Mouse (Mus musculus): ENCODE results near the gene Foxm1. TPM values are rescaled to one million over a fixed set of nuclear protein-coding genes. Genes with fewer than 3 reads are reported as not detected.
"Not testable (repeated sequence)": the region's sequence is repeated elsewhere in the genome, so short reads cannot be mapped to it uniquely, and the experiment has no call there.

Foxm1 gene
- polyA plus RNA-seq, 1 experiment: not detected

DNA sequence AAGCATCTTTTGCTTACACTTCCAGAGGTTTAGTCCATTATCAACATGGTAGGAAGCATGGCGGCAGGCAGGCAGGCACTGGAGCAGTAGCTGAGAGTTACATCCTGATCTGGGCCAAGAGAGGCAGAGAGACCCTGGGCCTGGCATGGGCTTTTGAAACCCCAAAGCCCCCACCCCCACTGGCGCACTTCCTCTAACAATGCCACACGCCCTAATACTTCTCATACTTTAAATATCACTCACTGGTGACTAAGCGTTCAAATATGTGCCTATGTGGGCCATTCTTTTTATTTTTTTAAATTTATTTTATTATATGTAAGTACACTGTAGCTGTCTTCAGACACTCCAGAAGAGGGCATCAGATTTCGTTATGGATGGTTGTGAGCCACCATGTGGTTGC lies 3.7 kb downstream of the Foxm1 start:
- no peaks in the 10 kb centered on the region for H3K4me1 ChIP-seq (ENCODE audit: control insufficient read depth, insufficient read depth, low read length)
- TF ChIP-seq CTCF (IDR thresholded peaks at IDR 0.05; ENCODE audit: insufficient read depth, low read depth, low read length) (no peak), POLR2A (IDR thresholded peaks at IDR 0.05; ENCODE audit: insufficient read depth, low read depth, low read length) (no peak)
- 92% methylated on average over 5 of the region's 5 CpGs for WGBS
- H3K27ac ChIP-seq (ENCODE audit: insufficient read depth, low read depth, low read length): no peak overlapping the region
- no peak overlapping the region for H3K4me3 ChIP-seq (ENCODE audit: insufficient read depth, low read depth, low read length)

DNA sequence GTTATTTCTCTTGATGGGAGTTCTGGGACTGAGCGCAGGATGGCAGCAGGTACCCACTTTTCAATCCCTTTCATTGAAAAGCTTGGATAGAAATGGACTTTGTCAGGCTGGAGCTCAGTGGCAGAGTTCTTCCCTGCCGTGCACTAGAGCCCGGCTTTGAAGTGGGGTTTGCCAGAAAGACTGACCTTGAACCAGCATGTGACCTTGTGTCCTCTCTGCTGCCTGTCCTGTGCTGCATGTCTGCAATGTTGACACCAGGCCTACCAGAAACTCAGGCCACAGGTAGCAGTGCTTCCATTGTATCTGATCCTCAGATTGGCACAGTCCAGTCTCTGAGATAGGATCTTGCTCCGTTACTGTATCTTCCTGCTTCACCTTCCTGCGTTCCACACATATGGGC lies 7.3 kb downstream of the Foxm1 start:
- Histone ChIP-seq H3K27ac (ENCODE audit: insufficient read depth, low read depth, low read length) (no peak overlapping the region), H3K4me3 (ENCODE audit: insufficient read depth, low read depth, low read length) (no peak overlapping the region), H3K4me1 (ENCODE audit: control insufficient read depth, insufficient read depth, low read length) (peaks cover 12% of the 10 kb centered on the region)
- TF ChIP-seq POLR2A (IDR thresholded peaks at IDR 0.05; ENCODE audit: insufficient read depth, low read depth, low read length): no peak
- WGBS: 95% methylated on average over 5 of the region's 5 CpGs

DNA sequence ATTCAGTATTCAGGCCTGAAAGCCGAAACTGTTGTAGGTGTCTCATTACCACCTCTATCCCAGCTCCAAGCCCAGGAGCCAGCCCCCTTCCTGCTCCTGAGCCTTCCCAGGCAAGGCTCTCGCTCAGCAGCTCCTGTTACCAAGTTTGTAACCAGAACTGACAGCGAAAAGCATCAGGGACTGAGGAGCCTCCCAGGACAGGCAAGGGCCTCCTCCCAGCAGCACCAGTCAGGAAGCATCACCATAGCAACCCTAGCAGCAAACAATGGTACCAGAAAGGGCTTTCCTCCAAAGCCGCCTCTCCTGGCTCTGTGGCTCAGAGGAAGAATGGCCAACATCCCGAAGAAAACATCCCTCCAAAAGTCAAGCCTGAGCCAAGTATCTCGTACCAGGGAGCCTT lies 12.4 kb downstream of the Foxm1 start, which contains the start of the genes Tex52 and Gm44596:
Gene Tex52 (plus strand): TSS at position 265 of the 400 bp plus-strand sequence.
Gene Gm44596 (plus strand): TSS at position 312 of the 400 bp plus-strand sequence.
- TF ChIP-seq CTCF (IDR thresholded peaks at IDR 0.05; ENCODE audit: insufficient read depth, low read depth, low read length): no peak
- TF ChIP-seq POLR2A (IDR thresholded peaks at IDR 0.05; ENCODE audit: insufficient read depth, low read depth, low read length): no peak
- 17% methylated on average over 6 of the region's 6 CpGs for WGBS
- Histone ChIP-seq H3K27ac (ENCODE audit: insufficient read depth, low read depth, low read length) (peak within 1 kb of the TSS; percentile 78), H3K4me1 (ENCODE audit: control insufficient read depth, insufficient read depth, low read length) (peaks cover 16% of the 10 kb centered on the region), H3K4me3 (ENCODE audit: insufficient read depth, low read depth, low read length) (no peak within 1 kb of the TSS)

DNA sequence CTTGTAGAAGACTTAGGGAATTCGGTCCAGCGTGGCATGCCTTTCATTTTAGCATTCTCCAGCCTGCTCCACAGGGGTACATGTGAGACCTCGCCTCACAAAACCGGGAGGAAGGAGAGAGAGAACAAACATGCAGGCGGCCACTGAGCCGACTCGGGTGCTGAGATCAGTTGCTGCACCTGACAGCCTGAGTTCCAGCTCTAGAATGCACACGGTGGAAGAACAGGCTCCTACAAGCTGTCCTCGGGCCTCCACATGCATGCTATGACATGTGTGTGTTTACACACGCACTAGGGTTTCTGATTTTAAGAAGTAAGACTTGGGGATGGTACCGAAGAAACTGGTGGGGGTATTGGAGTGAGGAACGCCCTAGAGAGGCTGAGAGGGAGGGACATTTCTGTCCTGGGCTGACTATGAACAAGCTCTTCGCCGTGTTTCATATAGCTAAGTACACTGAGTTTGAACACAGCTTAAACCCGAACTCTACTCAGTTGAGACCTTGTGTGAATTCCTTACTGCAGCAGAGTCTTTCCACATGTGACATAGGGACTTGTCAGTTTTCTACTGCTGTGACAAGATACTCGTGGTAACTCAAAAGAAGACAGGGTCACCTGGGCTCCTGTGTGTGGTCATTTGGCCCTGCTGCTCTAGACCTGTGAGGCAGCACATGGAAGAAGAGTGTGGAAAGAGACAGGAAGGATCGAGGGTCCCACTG lies 13.8 kb downstream of the Foxm1 start:
- Histone ChIP-seq H3K4me1 (ENCODE audit: control insufficient read depth, insufficient read depth, low read length) (peaks cover 16% of the 10 kb centered on the region), H3K27ac (ENCODE audit: insufficient read depth, low read depth, low read length) (no peak overlapping the region), H3K4me3 (ENCODE audit: insufficient read depth, low read depth, low read length) (no peak overlapping the region)
- whole genome bisulfite sequencing: 80% methylated on average over 17 of the region's 17 CpGs
- TF ChIP-seq CTCF (IDR thresholded peaks at IDR 0.05; ENCODE audit: insufficient read depth, low read depth, low read length) (no peak), POLR2A (IDR thresholded peaks at IDR 0.05; ENCODE audit: insufficient read depth, low read depth, low read length) (no peak)

DNA sequence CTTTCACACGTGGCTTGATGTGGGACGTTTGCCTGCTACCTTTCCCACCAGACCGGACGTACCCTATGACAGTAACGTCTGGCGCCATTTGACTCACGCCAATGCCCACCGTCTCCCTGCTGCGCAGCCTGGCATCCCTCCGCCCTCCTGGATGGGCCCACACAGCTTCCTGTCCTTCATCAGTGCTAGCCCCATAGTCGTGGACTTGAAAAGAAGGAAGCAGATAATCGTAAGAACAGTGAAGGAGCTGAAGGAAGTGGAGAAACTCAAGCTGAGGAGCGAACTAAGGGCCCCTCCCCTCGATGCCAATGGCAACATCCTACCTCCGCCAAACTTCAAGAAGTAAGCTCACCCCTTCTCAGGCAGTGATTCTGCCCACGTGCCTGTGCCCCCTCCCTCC lies 16.9 kb downstream of the Foxm1 start:
- H3K4me3 ChIP-seq (ENCODE audit: insufficient read depth, low read depth, low read length): no peak overlapping the region
- no peak overlapping the region for H3K27ac ChIP-seq (ENCODE audit: insufficient read depth, low read depth, low read length)
- no peak for TF ChIP-seq POLR2A (IDR thresholded peaks at IDR 0.05; ENCODE audit: insufficient read depth, low read depth, low read length)
- no peak for TF ChIP-seq CTCF (IDR thresholded peaks at IDR 0.05; ENCODE audit: insufficient read depth, low read depth, low read length)
- 88% methylated on average over 16 of the region's 16 CpGs for WGBS
- H3K4me1 ChIP-seq (ENCODE audit: control insufficient read depth, insufficient read depth, low read length): peaks cover 8% of the 10 kb centered on the region

DNA sequence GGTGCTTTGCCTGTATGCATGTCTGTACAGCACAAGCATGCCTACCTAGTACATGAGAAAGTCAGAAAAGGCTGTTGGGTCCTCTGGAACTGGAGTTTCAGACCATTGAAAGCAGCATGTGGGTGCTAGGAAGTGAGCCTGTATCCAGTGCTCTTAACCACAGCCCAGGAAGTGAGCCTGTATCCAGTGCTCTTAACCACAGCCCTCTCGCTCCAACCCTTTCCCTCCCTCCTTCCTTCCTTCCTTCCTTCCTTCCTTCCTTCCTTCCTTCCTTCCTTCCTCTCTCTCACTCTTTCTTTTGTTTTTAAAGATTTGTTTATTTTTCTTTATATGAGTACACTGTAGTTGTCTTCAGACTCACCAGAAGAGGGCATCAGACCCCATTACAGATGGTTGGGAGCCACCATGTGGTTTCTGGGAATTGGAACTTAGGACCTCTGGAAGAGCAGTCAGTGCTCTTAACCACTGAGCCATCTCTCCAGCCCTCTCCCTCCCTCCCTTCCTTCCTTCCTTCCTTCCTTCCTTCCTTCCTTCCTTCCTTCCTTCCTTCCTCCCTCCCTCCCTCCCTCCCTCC lies 17.9 kb downstream of the Foxm1 start:
- H3K27ac ChIP-seq (ENCODE audit: insufficient read depth, low read depth, low read length); H3K4me1 ChIP-seq (ENCODE audit: control insufficient read depth, insufficient read depth, low read length); H3K4me3 ChIP-seq (ENCODE audit: insufficient read depth, low read depth, low read length): not testable (repeated sequence)
- 78% methylated on average over 1 of the region's 1 CpGs for WGBS

DNA sequence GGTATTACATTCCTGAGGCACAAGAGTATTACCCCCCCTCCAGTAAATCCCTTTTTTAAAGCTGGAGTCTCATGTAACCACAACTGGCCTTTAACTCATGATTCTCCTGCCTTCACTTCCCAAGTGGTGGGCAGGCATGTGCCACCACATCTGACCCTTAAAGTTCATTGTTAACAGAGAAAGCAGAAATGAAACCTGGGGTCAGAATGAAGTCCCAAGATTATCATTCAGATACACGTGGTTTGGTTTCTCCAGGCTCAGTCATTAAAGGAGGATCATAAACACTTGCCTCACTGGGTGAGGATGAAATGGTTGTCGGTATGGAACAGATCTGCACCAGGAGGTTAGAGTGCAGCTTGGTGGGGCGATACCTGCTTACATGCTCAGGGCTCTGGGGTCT lies 18.5 kb downstream of the Foxm1 start:
- TF ChIP-seq CTCF (IDR thresholded peaks at IDR 0.05; ENCODE audit: insufficient read depth, low read depth, low read length): no peak
- TF ChIP-seq POLR2A (IDR thresholded peaks at IDR 0.05; ENCODE audit: insufficient read depth, low read depth, low read length): no peak
- Histone ChIP-seq H3K4me1 (ENCODE audit: control insufficient read depth, insufficient read depth, low read length) (no peaks in the 10 kb centered on the region; the same call in 1 of the 2 replicates), H3K27ac (ENCODE audit: insufficient read depth, low read depth, low read length) (no peak overlapping the region), H3K4me3 (ENCODE audit: insufficient read depth, low read depth, low read length) (no peak overlapping the region)
- WGBS: 86% methylated on average over 3 of the region's 3 CpGs

DNA sequence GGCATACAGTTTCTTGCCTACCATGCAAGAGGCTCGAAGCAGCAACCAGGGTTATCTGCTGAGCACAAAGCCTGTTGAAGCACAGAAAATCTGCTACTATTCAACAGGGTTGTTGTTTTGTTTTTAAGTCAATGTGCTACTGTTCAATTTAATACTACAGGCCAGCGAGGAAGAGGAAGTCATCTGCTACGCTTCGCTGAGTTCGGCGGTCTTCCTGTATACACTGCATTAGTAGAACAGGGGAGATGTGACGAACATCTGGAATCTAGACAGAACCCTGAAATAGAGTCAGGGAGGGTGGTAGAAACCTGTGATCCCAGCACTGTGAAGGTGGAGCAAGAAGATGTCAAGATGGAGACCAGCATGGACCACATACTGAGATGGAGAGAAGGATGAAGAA lies 21.0 kb downstream of the Foxm1 start:
- 72% methylated on average over 7 of the region's 7 CpGs for WGBS
- Histone ChIP-seq H3K4me1 (ENCODE audit: control insufficient read depth, insufficient read depth, low read length) (no peaks in the 10 kb centered on the region), H3K4me3 (ENCODE audit: insufficient read depth, low read depth, low read length) (no peak overlapping the region), H3K27ac (ENCODE audit: insufficient read depth, low read depth, low read length) (no peak overlapping the region)
- no peak for TF ChIP-seq CTCF (IDR thresholded peaks at IDR 0.05; ENCODE audit: insufficient read depth, low read depth, low read length)
- TF ChIP-seq POLR2A (IDR thresholded peaks at IDR 0.05; ENCODE audit: insufficient read depth, low read depth, low read length): no peak

DNA sequence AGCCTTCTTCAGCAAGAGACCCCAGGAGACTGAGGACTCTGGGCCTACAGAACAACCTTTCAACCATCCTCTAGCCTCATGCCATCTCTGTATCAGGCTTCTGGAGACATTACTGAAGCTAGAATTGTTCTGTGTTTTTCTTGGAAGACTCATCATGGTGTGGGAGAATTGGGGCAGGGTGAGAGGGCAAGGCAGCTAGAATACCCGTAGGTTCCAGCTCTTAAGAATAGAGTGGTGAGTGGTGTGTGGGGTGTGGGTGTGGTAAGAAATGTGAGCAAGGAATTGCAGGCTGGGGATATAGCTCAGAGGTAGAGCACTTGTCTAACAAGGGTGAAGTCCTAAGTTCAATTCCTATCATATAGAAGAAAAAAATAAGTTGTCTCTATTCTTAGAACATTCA lies 22.3 kb downstream of the Foxm1 start:
- H3K4me1 ChIP-seq (ENCODE audit: control insufficient read depth, insufficient read depth, low read length): no peaks in the 10 kb centered on the region
- no peak overlapping the region for H3K27ac ChIP-seq (ENCODE audit: insufficient read depth, low read depth, low read length)
- TF ChIP-seq CTCF (IDR thresholded peaks at IDR 0.05; ENCODE audit: insufficient read depth, low read depth, low read length) (no peak), POLR2A (IDR thresholded peaks at IDR 0.05; ENCODE audit: insufficient read depth, low read depth, low read length) (no peak)
- H3K4me3 ChIP-seq (ENCODE audit: insufficient read depth, low read depth, low read length): no peak overlapping the region
- WGBS: 79% methylated on average over 1 of the region's 1 CpGs
